Mouse (Mus musculus) hindbrain, embryonic 13.5 days (tissue): ENCODE measurements around the gene Clybl. TPM values are rescaled to one million over a fixed set of nuclear protein-coding genes. Genes with fewer than 3 reads are reported as not detected.

Experiments used
- ATAC-seq: fragments of 200-750 bp; cut with Nextera tagmentation; 2 replicates; pipeline ENCODE4 v1.8.0; 2017; ENCODE audit warnings: moderate TSS enrichment; ENCODE audit not compliant: low FRiP score
- H3K27ac ChIP-seq: fragments of 300-500 bp; sonication (generic); 2 replicates; pipeline ENCODE4 v1.5.1; 2015; ENCODE audit warnings: inconsistent platforms, mild to moderate bottlenecking, moderate library complexity
- H3K27me3 ChIP-seq: fragments of 300-500 bp; sonication (generic); 2 replicates; pipeline ENCODE4 v1.6.1; 2015; ENCODE audit warnings: mild to moderate bottlenecking, inconsistent platforms
- H3K36me3 ChIP-seq: fragments of 300-500 bp; sonication (generic); 2 replicates; pipeline ENCODE4 v1.6.1; 2015; ENCODE audit warnings: mild to moderate bottlenecking, inconsistent platforms
- H3K4me1 ChIP-seq: fragments of 300-500 bp; sonication (generic); replicated peaks from 2 replicates; pipeline ENCODE4 v1.6.1; 2015; ENCODE audit warnings: inconsistent platforms
- H3K4me2 ChIP-seq: fragments of 300-500 bp; sonication (generic); 2 replicates; pipeline ENCODE4 v1.6.1; 2015; ENCODE audit warnings: inconsistent platforms, mild to moderate bottlenecking, moderate library complexity
- H3K4me3 ChIP-seq: fragments of 300-500 bp; sonication (generic); 2 replicates; pipeline ENCODE4 v1.5.1; 2015; ENCODE audit warnings: mild to moderate bottlenecking, inconsistent platforms
- H3K9ac ChIP-seq: fragments of 300-500 bp; sonication (generic); 2 replicates; pipeline ENCODE4 v1.6.1; 2015; ENCODE audit warnings: mild to moderate bottlenecking, inconsistent platforms
- H3K9me3 ChIP-seq: fragments of 300-500 bp; sonication (generic); 2 replicates; pipeline ENCODE4 v1.6.1; 2016; ENCODE audit warnings: inconsistent platforms
- WGBS: fragments of 180-500 bp; shearing (Covaris S2); methylation state at CpG from one replicate; pipeline ENCODE4 v1.1.7; 2015; 5-methylcytosine and 5-hydroxymethylcytosine counted together
- polyA plus RNA-seq: library from polyadenylated mRNA; unstranded; fragments of >200 nt; fragmentation: Nextera tagmentation; extraction: Ambion mirVana; gene quantifications from 2 replicates; pipeline ENCODE4 v1.2.1, GENCODE M21; 2015

The Clybl gene
- polyA plus RNA-seq, 1 experiment from 2014 or later: 12.1 TPM

DNA sequence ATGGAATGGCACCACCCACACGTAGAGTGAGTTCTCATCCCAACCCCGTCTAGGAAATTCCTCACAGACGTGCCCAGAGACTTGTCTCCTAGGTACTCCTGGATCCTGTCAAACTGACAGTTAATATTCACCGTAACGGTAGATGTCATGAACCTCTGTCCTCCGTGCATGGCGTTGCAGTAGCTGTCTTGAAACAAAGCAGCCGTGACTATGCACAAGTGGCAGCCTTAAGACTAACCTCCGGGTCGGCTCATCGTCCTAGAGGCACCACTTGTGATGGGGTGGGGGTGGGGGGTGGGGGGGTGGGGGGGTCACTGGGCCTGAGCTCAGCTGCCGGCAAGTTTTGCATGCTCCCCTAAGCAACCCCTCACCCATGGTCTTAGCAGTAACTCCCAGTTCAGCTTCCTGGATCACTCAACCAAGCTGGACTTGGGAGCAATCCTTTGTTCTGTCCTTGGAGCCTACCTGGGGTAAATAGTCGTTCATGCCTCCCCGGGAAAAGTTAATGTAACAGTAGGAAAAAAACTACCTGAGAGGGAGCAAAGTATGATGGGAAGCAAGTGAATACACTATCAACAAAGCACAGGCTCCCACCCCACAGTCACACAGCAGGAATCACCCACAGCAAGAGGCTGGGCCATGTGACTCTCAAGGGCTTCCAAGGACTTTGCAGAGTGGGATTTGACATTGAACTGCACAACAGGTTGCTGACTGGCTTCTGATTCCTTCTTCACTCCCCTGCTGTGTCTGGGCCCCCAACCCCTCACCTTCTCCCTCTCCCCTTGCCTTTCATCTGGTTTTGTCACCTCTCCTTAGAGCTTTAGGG lies 150.3 kb downstream of the Clybl start:
- H3K27me3 ChIP-seq: 0 out of 2 replicates have a peak, but pooled peaks cover 2% of the 10 kb centered on the region
- 47% methylated on average over 14 of the region's 14 CpGs for WGBS
- no peaks in the 10 kb centered on the region for H3K36me3 ChIP-seq
- no peak for ATAC-seq
- no peaks in the 10 kb centered on the region for H3K4me1 ChIP-seq
- no peak overlapping the region for H3K9ac ChIP-seq
- no peak overlapping the region for H3K4me3 ChIP-seq
- no peak overlapping the region for H3K27ac ChIP-seq
- H3K4me2 ChIP-seq: no peak overlapping the region
- H3K9me3 ChIP-seq: no peaks in the 10 kb centered on the region

DNA sequence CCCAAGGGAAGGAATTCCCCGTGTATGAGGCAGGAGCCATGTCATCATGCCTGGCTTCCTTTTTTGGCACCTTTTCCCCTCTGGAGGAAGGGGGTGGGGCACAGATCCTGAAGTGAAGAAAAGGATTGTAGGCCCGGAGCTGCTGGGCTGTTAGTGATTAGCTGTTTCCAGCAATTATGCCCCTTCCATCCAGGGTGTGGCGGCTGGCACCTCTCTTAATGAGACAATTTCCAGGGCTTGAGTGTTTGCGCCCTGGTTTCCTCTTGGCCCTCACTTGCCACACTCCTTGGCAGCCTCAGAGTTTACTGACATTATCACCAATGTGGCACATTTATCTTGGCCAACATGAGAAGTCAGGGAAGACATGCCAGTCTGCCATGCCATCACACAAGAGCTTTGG lies 155.5 kb downstream of the Clybl start:
- Histone ChIP-seq H3K9me3 (no peaks in the 10 kb centered on the region), H3K27ac (no peak overlapping the region), H3K9ac (no peak overlapping the region), H3K4me3 (no peak overlapping the region), H3K27me3 (no peaks in the 10 kb centered on the region), H3K36me3 (no peaks in the 10 kb centered on the region), H3K4me2 (no peak overlapping the region), H3K4me1 (0 out of 2 replicates have a peak, but pooled peaks cover 4% of the 10 kb centered on the region)
- WGBS: 72% methylated on average over 4 of the region's 4 CpGs
- no peak for ATAC-seq

DNA sequence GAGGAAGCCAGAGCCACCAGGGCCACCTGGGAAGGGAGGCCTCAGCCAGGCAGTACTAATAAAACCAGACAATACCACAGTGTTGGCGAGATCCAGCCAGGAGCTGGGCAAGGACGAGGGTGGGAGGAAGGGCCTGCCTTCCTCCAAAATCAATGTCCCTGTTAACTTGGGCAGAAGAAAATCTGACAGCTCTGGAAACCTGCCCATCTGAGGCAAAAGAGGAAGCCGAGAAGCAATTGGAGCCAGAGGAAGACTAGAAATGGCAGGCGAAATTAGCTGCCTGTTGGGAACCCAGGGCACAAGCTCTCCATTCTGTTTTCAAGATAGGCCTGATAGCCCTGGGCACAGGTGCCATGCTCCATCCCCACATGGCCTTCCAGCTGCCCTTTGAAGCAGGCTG lies 157.3 kb downstream of the Clybl start:
- no peaks in the 10 kb centered on the region for H3K9me3 ChIP-seq
- H3K27ac ChIP-seq: no peak overlapping the region
- H3K4me3 ChIP-seq: no peak overlapping the region
- no peaks in the 10 kb centered on the region for H3K36me3 ChIP-seq
- no peak for ATAC-seq
- H3K9ac ChIP-seq: no peak overlapping the region
- WGBS: 73% methylated on average over 4 of the region's 4 CpGs
- H3K4me1 ChIP-seq: 0 out of 2 replicates have a peak, but pooled peaks cover 4% of the 10 kb centered on the region
- H3K27me3 ChIP-seq: no peaks in the 10 kb centered on the region
- H3K4me2 ChIP-seq: no peak overlapping the region

DNA sequence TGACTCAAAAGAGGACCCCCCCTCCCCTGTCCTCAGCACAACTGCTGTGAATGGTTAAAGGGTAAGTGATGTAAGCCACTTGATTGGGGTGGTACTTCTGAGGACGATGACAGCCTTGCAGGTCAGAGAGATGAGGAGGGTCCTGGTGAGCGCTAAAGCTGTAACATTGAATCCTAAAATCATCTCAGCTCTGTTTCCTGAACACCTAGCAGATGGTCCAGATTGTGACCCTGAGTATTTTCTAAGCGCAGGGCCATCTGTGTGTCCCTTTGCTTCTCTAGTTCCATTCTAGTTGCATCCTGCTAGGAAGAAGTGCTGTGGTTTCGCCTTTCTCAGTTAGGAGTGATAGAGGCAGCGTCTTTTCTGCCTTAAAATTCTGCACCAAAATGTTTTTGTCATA lies 158.6 kb downstream of the Clybl start:
- Histone ChIP-seq H3K4me1 (peaks cover 11% of the 10 kb centered on the region), H3K4me3 (no peak overlapping the region), H3K9ac (no peak overlapping the region), H3K36me3 (no peaks in the 10 kb centered on the region), H3K9me3 (no peaks in the 10 kb centered on the region), H3K4me2 (no peak overlapping the region), H3K27me3 (no peaks in the 10 kb centered on the region), H3K27ac (no peak overlapping the region)
- WGBS: 94% methylated on average over 5 of the region's 5 CpGs
- no peak for ATAC-seq

- no peak overlapping the region for H3K9ac ChIP-seq
- no peaks in the 10 kb centered on the region for H3K36me3 ChIP-seq
- WGBS: 55% methylated on average over 6 of the region's 6 CpGs
- H3K9me3 ChIP-seq: no peaks in the 10 kb centered on the region
- H3K4me2 ChIP-seq: no peak overlapping the region
- H3K27me3 ChIP-seq: no peaks in the 10 kb centered on the region
- H3K4me3 ChIP-seq: no peak overlapping the region
- ATAC-seq: no peak
- peaks cover 12% of the 10 kb centered on the region for H3K4me1 ChIP-seq
- no peak overlapping the region for H3K27ac ChIP-seq
Observed at GRCm38 (mm10) chr14:122341591-122342360, 160.3 kb downstream of the Clybl start.

- Histone ChIP-seq H3K4me3 (no peak overlapping the region), H3K4me2 (no peak overlapping the region)
- peak; percentile 68; the same call in 1 of the 2 replicates for ATAC-seq
Observed at GRCm38 (mm10) chr14:122344272-122345224, 163.0 kb downstream of the Clybl start.

DNA sequence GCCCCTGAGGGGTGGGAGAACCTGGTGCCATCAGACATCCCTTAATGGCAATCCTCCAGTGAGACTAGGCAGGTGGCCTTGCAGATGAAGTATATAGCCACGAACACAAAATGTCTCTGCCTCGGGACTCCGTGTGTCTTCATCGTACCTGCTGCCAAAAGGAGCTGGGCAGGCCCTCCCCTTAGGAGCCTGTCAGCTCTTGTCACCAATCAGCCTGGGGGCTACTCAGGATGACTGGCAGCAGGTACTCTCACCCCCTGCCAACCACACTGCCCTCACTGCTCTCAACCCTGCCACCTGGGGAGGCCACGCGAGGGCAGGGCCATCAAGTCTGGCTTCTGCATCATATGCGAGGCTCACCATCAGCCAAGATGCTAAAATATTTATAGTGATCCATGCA lies 166.6 kb downstream of the Clybl start:
- WGBS: 74% methylated on average over 7 of the region's 7 CpGs
- no peak for ATAC-seq

More at GRCm38 (mm10) chr14:122344272-122345224, 163.0 kb downstream of the Clybl start:
- Histone ChIP-seq H3K9me3 (no peaks in the 10 kb centered on the region), H3K9ac (no peak overlapping the region), H3K4me1 (peaks cover 13% of the 10 kb centered on the region), H3K27me3 (no peaks in the 10 kb centered on the region), H3K36me3 (no peaks in the 10 kb centered on the region), H3K27ac (no peak overlapping the region)
- WGBS: 56% methylated on average over 18 of the region's 18 CpGs

DNA sequence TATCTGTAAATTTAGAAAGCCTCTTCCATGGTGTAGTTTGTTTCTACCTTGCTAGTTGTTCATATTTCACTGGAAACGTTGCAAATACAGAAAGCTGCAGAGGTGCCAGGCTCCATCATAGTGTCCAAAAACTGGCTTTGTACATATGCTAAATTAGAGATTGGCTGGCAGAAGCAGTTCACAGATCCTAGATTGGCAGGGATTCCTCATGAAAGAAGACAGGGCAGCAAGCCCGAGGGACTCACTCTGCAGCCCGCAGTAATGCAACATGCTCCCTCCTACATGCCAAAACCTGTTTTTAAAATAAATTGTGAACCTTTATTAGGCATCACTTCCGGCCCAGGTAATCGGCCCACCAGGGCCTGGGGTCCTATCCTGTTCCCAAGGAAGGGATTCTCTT lies 167.8 kb downstream of the Clybl start:
- Histone ChIP-seq H3K9ac (no peak overlapping the region), H3K4me2 (no peak overlapping the region)
- 81% methylated on average over 5 of the region's 5 CpGs for WGBS

More for the DNA sequence above, 166.6 kb downstream of the Clybl start:
- Histone ChIP-seq H3K27me3 (no peaks in the 10 kb centered on the region), H3K36me3 (no peaks in the 10 kb centered on the region), H3K9ac (no peak overlapping the region), H3K4me2 (no peak overlapping the region), H3K9me3 (no peaks in the 10 kb centered on the region), H3K4me1 (peaks cover 13% of the 10 kb centered on the region), H3K27ac (no peak overlapping the region), H3K4me3 (no peak overlapping the region)

GRCm38 (mm10) chr14:122349761-122350160 lies 168.3 kb downstream of the Clybl start:
- no peaks in the 10 kb centered on the region for H3K27me3 ChIP-seq
- H3K4me3 ChIP-seq: no peak overlapping the region
- WGBS: 88% methylated on average over 4 of the region's 4 CpGs
- H3K36me3 ChIP-seq: no peaks in the 10 kb centered on the region
- H3K9ac ChIP-seq: no peak overlapping the region
- ATAC-seq: no peak
- H3K27ac ChIP-seq: no peak overlapping the region
- H3K4me2 ChIP-seq: no peak overlapping the region
- 0 out of 2 replicates have a peak, but pooled peaks cover 9% of the 10 kb centered on the region for H3K4me1 ChIP-seq
- H3K9me3 ChIP-seq: no peaks in the 10 kb centered on the region

More for the DNA sequence above, 167.8 kb downstream of the Clybl start:
- H3K4me1 ChIP-seq: peaks cover 11% of the 10 kb centered on the region
- no peaks in the 10 kb centered on the region for H3K27me3 ChIP-seq
- no peaks in the 10 kb centered on the region for H3K9me3 ChIP-seq
- no peak overlapping the region for H3K27ac ChIP-seq
- no peak overlapping the region for H3K4me3 ChIP-seq
- H3K36me3 ChIP-seq: no peaks in the 10 kb centered on the region
- ATAC-seq: no peak

DNA sequence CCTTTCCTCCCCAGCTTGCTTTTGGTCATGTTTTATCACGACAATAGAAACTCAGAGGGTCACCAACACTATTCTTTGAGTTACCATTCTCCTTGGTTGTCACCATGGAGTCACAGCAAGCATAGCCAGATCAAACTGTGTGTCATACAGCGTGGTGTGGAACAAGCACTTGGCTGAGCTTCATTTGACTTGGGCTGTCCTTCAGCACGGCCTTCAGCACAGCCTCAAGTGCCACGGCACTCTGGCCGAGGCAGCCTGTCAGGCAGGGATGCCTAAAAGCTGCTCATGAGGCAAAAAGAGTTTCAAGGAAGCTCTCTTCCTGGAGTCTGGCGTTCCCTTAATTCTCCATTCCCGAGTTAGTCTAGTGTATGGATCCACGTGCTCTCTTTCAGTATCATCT lies 169.3 kb downstream of the Clybl start:
- Histone ChIP-seq H3K27me3 (no peaks in the 10 kb centered on the region), H3K4me1 (0 out of 2 replicates have a peak, but pooled peaks cover 4% of the 10 kb centered on the region), H3K4me3 (no peak overlapping the region), H3K9me3 (no peaks in the 10 kb centered on the region), H3K36me3 (no peaks in the 10 kb centered on the region), H3K4me2 (no peak overlapping the region), H3K9ac (no peak overlapping the region), H3K27ac (no peak overlapping the region)
- no peak for ATAC-seq
- 85% methylated on average over 8 of the region's 8 CpGs for WGBS

DNA sequence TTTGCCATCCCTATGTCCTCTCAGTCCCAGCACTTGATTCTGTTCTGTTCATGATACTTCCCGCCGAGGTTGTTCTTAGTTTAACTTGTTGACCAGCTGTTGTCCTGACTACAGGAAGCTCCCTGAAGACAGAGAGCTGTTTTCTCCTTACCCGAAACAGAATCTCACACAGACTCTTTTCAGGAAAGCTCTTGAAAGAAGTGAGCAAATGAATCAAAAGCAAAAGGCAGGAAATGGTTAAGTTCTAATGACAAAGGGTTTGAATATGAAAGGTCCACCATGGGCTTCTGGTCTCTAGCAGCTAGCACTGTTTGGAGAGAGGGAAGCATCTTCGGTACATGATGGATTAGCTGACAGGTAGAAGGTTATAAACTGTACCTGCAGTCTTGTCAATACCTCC lies 175.8 kb downstream of the Clybl start:
- WGBS: 86% methylated on average over 4 of the region's 4 CpGs
- H3K36me3 ChIP-seq: no peaks in the 10 kb centered on the region
- ATAC-seq: no peak
- H3K27ac ChIP-seq: no peak overlapping the region
- H3K4me2 ChIP-seq: no peak overlapping the region
- no peaks in the 10 kb centered on the region; the same call in 1 of the 2 replicates for H3K4me1 ChIP-seq
- no peaks in the 10 kb centered on the region for H3K27me3 ChIP-seq
- H3K9ac ChIP-seq: no peak overlapping the region
- H3K9me3 ChIP-seq: no peaks in the 10 kb centered on the region
- no peak overlapping the region for H3K4me3 ChIP-seq
